Mouse (Mus musculus): ENCODE data around the gene Purb. TPM values are rescaled to one million over a fixed set of nuclear protein-coding genes. Genes with fewer than 3 reads are reported as not detected.

Gene Purb
- polyA plus RNA-seq, 1 experiment = 7.0 TPM

GRCm38 (mm10) chr11:6520507-6521173, 44.9 kb upstream of the Purb start, which contains the start of gene Myo1g:
Myo1g (minus strand) TSS chr11:6520965.
- TF ChIP-seq CTCF (IDR thresholded peaks at IDR 0.05; ENCODE audit: extremely low read depth, insufficient read length, insufficient replicate concordance, low read depth, low read length) (no peak), POLR2A (IDR thresholded peaks at IDR 0.05; ENCODE audit: low read depth, low read length) (peak; percentile 49; the same call in 1 of the 2 replicates)
- peak within 1 kb of the TSS; percentile 63 for H3K4me3 ChIP-seq (ENCODE audit: low read depth, low read length)
- H3K4me1 ChIP-seq (ENCODE audit: control insufficient read depth, insufficient read depth, insufficient read length, low read length) = peaks cover 3% of the 10 kb centered on the region
- H3K27me3 ChIP-seq (ENCODE audit: control insufficient read depth, insufficient read depth, low read length) = no peaks in the 10 kb centered on the region
- WGBS = 67% methylated on average over 7 of the region's 7 CpGs
- H3K36me3 ChIP-seq (ENCODE audit: control insufficient read depth, insufficient read depth, low read length) = peaks cover 10% of the 10 kb centered on the region
- H3K27ac ChIP-seq (ENCODE audit: insufficient read depth, low read depth, low read length) = peak within 1 kb of the TSS; percentile 68

GRCm38 (mm10) chr11:6519491-6520033, 43.8 kb upstream of the Purb start:
- H3K27me3 ChIP-seq (ENCODE audit: control insufficient read depth, insufficient read depth, low read length) = no peaks in the 10 kb centered on the region
- peak overlapping the region; percentile 52 for H3K27ac ChIP-seq (ENCODE audit: insufficient read depth, low read depth, low read length)
- TF ChIP-seq POLR2A (IDR thresholded peaks at IDR 0.05; ENCODE audit: low read depth, low read length) (no peak), CTCF (IDR thresholded peaks at IDR 0.05; ENCODE audit: extremely low read depth, insufficient read length, insufficient replicate concordance, low read depth, low read length) (no peak)
- H3K36me3 ChIP-seq (ENCODE audit: control insufficient read depth, insufficient read depth, low read length) = no peaks in the 10 kb centered on the region
- peak overlapping the region; percentile 63 for H3K4me3 ChIP-seq (ENCODE audit: low read depth, low read length)
- 48% methylated on average over 11 of the region's 11 CpGs for WGBS
- peaks cover 3% of the 10 kb centered on the region for H3K4me1 ChIP-seq (ENCODE audit: control insufficient read depth, insufficient read depth, insufficient read length, low read length)

GRCm38 (mm10) chr11:6514837-6515236, 39.1 kb upstream of the Purb start:
- TF ChIP-seq POLR2A (IDR thresholded peaks at IDR 0.05; ENCODE audit: low read depth, low read length) (no peak), CTCF (IDR thresholded peaks at IDR 0.05; ENCODE audit: extremely low read depth, insufficient read length, insufficient replicate concordance, low read depth, low read length) (no peak)

GRCm38 (mm10) chr11:6508269-6508876, 32.7 kb upstream of the Purb start:
- 47% methylated on average over 1 of the region's 1 CpGs for WGBS
- Histone ChIP-seq H3K4me1 (ENCODE audit: control insufficient read depth, insufficient read depth, insufficient read length, low read length) (peaks cover 13% of the 10 kb centered on the region), H3K36me3 (ENCODE audit: control insufficient read depth, insufficient read depth, low read length) (no peaks in the 10 kb centered on the region), H3K27me3 (ENCODE audit: control insufficient read depth, insufficient read depth, low read length) (no peaks in the 10 kb centered on the region), H3K4me3 (ENCODE audit: low read depth, low read length) (no peak overlapping the region), H3K27ac (ENCODE audit: insufficient read depth, low read depth, low read length) (no peak overlapping the region)
- TF ChIP-seq CTCF (IDR thresholded peaks at IDR 0.05; ENCODE audit: extremely low read depth, insufficient read length, insufficient replicate concordance, low read depth, low read length) (no peak), POLR2A (IDR thresholded peaks at IDR 0.05; ENCODE audit: low read depth, low read length) (no peak)

More at GRCm38 (mm10) chr11:6514837-6515236, 39.1 kb upstream of the Purb start:
- no peak overlapping the region for H3K27ac ChIP-seq (ENCODE audit: insufficient read depth, low read depth, low read length)
- H3K36me3 ChIP-seq (ENCODE audit: control insufficient read depth, insufficient read depth, low read length) = no peaks in the 10 kb centered on the region
- no peak overlapping the region for H3K4me3 ChIP-seq (ENCODE audit: low read depth, low read length)
- no peaks in the 10 kb centered on the region for H3K27me3 ChIP-seq (ENCODE audit: control insufficient read depth, insufficient read depth, low read length)
- WGBS = 74% methylated on average over 7 of the region's 7 CpGs
- peaks cover 3% of the 10 kb centered on the region for H3K4me1 ChIP-seq (ENCODE audit: control insufficient read depth, insufficient read depth, insufficient read length, low read length)

- TF ChIP-seq CTCF (IDR thresholded peaks at IDR 0.05; ENCODE audit: extremely low read depth, insufficient read length, insufficient replicate concordance, low read depth, low read length) (no peak), POLR2A (IDR thresholded peaks at IDR 0.05; ENCODE audit: low read depth, low read length) (no peak)
- Histone ChIP-seq H3K36me3 (ENCODE audit: control insufficient read depth, insufficient read depth, low read length) (no peaks in the 10 kb centered on the region), H3K4me3 (ENCODE audit: low read depth, low read length) (no peak overlapping the region), H3K27ac (ENCODE audit: insufficient read depth, low read depth, low read length) (no peak overlapping the region), H3K4me1 (ENCODE audit: control insufficient read depth, insufficient read depth, insufficient read length, low read length) (peaks cover 15% of the 10 kb centered on the region), H3K27me3 (ENCODE audit: control insufficient read depth, insufficient read depth, low read length) (no peaks in the 10 kb centered on the region)
- 87% methylated on average over 9 of the region's 9 CpGs for WGBS
These were observed 30.8 kb upstream of the Purb start for GRCm38 (mm10) chr11:6506516-6506915.

GRCm38 (mm10) chr11:6504689-6505088, 29.0 kb upstream of the Purb start:
- Histone ChIP-seq H3K27me3 (ENCODE audit: control insufficient read depth, insufficient read depth, low read length) (no peaks in the 10 kb centered on the region), H3K27ac (ENCODE audit: insufficient read depth, low read depth, low read length) (peak overlapping the region; percentile 28), H3K4me3 (ENCODE audit: low read depth, low read length) (no peak overlapping the region), H3K4me1 (ENCODE audit: control insufficient read depth, insufficient read depth, insufficient read length, low read length) (peaks cover 15% of the 10 kb centered on the region), H3K36me3 (ENCODE audit: control insufficient read depth, insufficient read depth, low read length) (no peaks in the 10 kb centered on the region)
- 28% methylated on average over 6 of the region's 6 CpGs for WGBS
- TF ChIP-seq CTCF (IDR thresholded peaks at IDR 0.05; ENCODE audit: extremely low read depth, insufficient read length, insufficient replicate concordance, low read depth, low read length) (no peak), POLR2A (IDR thresholded peaks at IDR 0.05; ENCODE audit: low read depth, low read length) (no peak)

GRCm38 (mm10) chr11:6504226-6504625, 28.5 kb upstream of the Purb start:
- no peaks in the 10 kb centered on the region for H3K36me3 ChIP-seq (ENCODE audit: control insufficient read depth, insufficient read depth, low read length)
- peak overlapping the region; percentile 28 for H3K27ac ChIP-seq (ENCODE audit: insufficient read depth, low read depth, low read length)
- no peaks in the 10 kb centered on the region for H3K27me3 ChIP-seq (ENCODE audit: control insufficient read depth, insufficient read depth, low read length)
- TF ChIP-seq POLR2A (IDR thresholded peaks at IDR 0.05; ENCODE audit: low read depth, low read length) (no peak), CTCF (IDR thresholded peaks at IDR 0.05; ENCODE audit: extremely low read depth, insufficient read length, insufficient replicate concordance, low read depth, low read length) (no peak)
- 29% methylated on average over 3 of the region's 3 CpGs for WGBS
- H3K4me3 ChIP-seq (ENCODE audit: low read depth, low read length) = no peak overlapping the region
- H3K4me1 ChIP-seq (ENCODE audit: control insufficient read depth, insufficient read depth, insufficient read length, low read length) = peaks cover 15% of the 10 kb centered on the region
